In the genomic region with DNA sequence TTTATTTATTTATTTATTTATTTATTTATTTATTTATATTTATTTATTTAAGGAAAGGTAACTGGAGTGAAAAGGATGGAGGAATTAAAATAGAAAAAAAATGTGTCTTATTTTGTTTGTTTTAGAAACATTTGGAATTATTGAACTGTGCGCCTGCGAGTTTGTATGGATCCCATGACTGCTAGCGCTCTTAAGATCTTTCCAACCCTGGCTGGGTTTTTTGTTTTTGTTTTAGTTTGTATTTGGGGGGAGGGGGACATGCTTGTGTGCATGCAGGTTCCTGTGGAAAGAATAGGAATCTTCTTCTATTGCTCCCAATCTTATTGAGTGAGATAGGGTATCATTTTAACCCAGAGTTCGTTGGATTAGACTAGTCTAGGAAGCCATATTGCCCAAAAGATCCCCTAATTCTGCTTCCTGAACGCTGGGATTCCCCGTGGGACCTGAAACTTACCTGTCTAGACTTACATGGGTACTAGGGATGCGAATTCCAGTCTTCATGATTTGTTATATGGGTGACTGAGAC, we compare ENCODE assay signal across 9 mouse cellular contexts. TPM values are rescaled to one million over a fixed set of nuclear protein-coding genes. Genes with fewer than 3 reads are reported as not detected.
DNase-seq lines count a peak whose midpoint lies in the region; ATAC-seq lines count a peak whose summit lies in the region.
"Had no signal": no experiment of that assay in that cellular context is flagged by ENCODE, and none has a peak within 500 bp of the region (broad histone marks: within the 10 kb centered on the region; RNA-seq: fewer than 3 reads in every experiment).

No protein-coding gene starts in this region.

- no peak overlapping the region; the same call in 1 of the 2 replicates for H3K27ac ChIP-seq in heart, embryonic 12.5 days (ENCODE audit: poor library complexity, severe bottlenecking)
- no peak overlapping the region; the same call in 1 of the 2 replicates for H3K27ac ChIP-seq in hindbrain, embryonic 12.5 days
- H3K27ac ChIP-seq in midbrain, embryonic 13.5 days, result peak overlapping the region; percentile 62

- no peak for DNase-seq in heart, postnatal 4 days
- peak; percentile 23 to 49 for DNase-seq in cerebellum, postnatal 10 days
- DNase-seq in MN1 (ENCODE audit: low spot score), result no peak
- DNase-seq in ovary, postnatal 10 days (ENCODE audit: low spot score), result no peak
- DNase-seq in spleen, postnatal 10 days (ENCODE audit: low spot score in 2 of 2), result no peak

- peak overlapping the region; percentile 95 for H3K4me3 ChIP-seq in heart, embryonic 12.5 days
- H3K4me3 ChIP-seq in hindbrain, embryonic 12.5 days, result peak overlapping the region; percentile 60
- peak overlapping the region; percentile 83 for H3K4me3 ChIP-seq in midbrain, embryonic 13.5 days (replicated peaks)

- H3K4me1 ChIP-seq in heart, embryonic 12.5 days (replicated peaks), result peaks cover 11% of the 10 kb centered on the region; the same call in 1 of the 2 replicates
- peaks cover 7% of the 10 kb centered on the region for H3K4me1 ChIP-seq in hindbrain, embryonic 12.5 days
- peaks cover 9% of the 10 kb centered on the region for H3K4me1 ChIP-seq in midbrain, embryonic 13.5 days (replicated peaks)

- WGBS in heart, embryonic 12.5 days, result 29% methylated on average over 7 of the region's 7 CpGs
- 29% methylated on average over 7 of the region's 7 CpGs for WGBS in hindbrain, embryonic 12.5 days
- WGBS in midbrain, embryonic 13.5 days, result 30% methylated on average over 7 of the region's 7 CpGs

- H3K36me3 ChIP-seq in heart, embryonic 12.5 days, result peaks cover 41% of the 10 kb centered on the region
- peaks cover 39% of the 10 kb centered on the region for H3K36me3 ChIP-seq in hindbrain, embryonic 12.5 days
- H3K36me3 ChIP-seq in midbrain, embryonic 13.5 days, result peaks cover 40% of the 10 kb centered on the region

- H3K4me2 ChIP-seq in heart, embryonic 12.5 days, result peak overlapping the region; percentile 62
- H3K4me2 ChIP-seq in hindbrain, embryonic 12.5 days (replicated peaks), result peak overlapping the region; percentile 76
- peak overlapping the region; percentile 60 for H3K4me2 ChIP-seq in midbrain, embryonic 13.5 days (replicated peaks)

- no peaks in the 10 kb centered on the region for H3K9me3 ChIP-seq in heart, embryonic 12.5 days (replicated peaks)
- H3K9me3 ChIP-seq in hindbrain, embryonic 12.5 days (replicated peaks), result no peaks in the 10 kb centered on the region
- H3K9me3 ChIP-seq in midbrain, embryonic 13.5 days, result peaks cover 3% of the 10 kb centered on the region; the same call in 1 of the 2 replicates

- no peak overlapping the region for H3K9ac ChIP-seq in heart, embryonic 12.5 days
- H3K9ac ChIP-seq in hindbrain, embryonic 12.5 days, result 0 out of 2 replicates have a peak overlapping the region, but pooled peaks have one; percentile 27
- H3K9ac ChIP-seq in midbrain, embryonic 13.5 days (replicated peaks), result no peak overlapping the region

- ATAC-seq in heart, embryonic 12.5 days (ENCODE audit: insufficient number of reproducible peaks, low FRiP score), result peak; percentile 23; the same call in 1 of the 2 replicates
- peak; percentile 61; the same call in 1 of the 2 replicates for ATAC-seq in hindbrain, embryonic 12.5 days (ENCODE audit: low FRiP score)
- peak; percentile 47 for ATAC-seq in midbrain, embryonic 13.5 days

- no peaks in the 10 kb centered on the region for H3K27me3 ChIP-seq in heart, embryonic 12.5 days (replicated peaks)
- H3K27me3 ChIP-seq in hindbrain, embryonic 12.5 days, result no peaks in the 10 kb centered on the region
- no peaks in the 10 kb centered on the region for H3K27me3 ChIP-seq in midbrain, embryonic 13.5 days

RNA-seq across cellular contexts. Expression of a gene that starts 0.3 kb away (rescaled TPM):
- 19.1 and 19.7 TPM in 2 replicates for polyA plus RNA-seq in heart, embryonic 12.5 days (2016; fragmentation: Nextera tagmentation; extraction: Ambion mirVana)
- total RNA-seq in heart, postnatal 4 days (2021), result 10 to 100 TPM; 13.9 to 14.9 TPM
- polyA plus RNA-seq in hindbrain, embryonic 12.5 days (2016; fragmentation: Nextera tagmentation; extraction: Ambion mirVana), result 35.6 and 38.6 TPM in 2 replicates
- polyA plus RNA-seq in midbrain, embryonic 13.5 days (2015; fragmentation: Nextera tagmentation; extraction: Ambion mirVana), result 36.6 and 40.0 TPM in 2 replicates

RNA-seq across cellular contexts. Expression of a gene that starts 10.2 kb away (rescaled TPM):
- polyA plus RNA-seq in heart, embryonic 12.5 days (2016; fragmentation: Nextera tagmentation; extraction: Ambion mirVana), result 63.0 and 64.0 TPM in 2 replicates
- total RNA-seq in heart, postnatal 4 days (2021), result 10 to 100 TPM; 18.7 to 19.6 TPM
- polyA plus RNA-seq in hindbrain, embryonic 12.5 days (2016; fragmentation: Nextera tagmentation; extraction: Ambion mirVana), result 125 and 138 TPM in 2 replicates
- 156 and 157 TPM in 2 replicates for polyA plus RNA-seq in midbrain, embryonic 13.5 days (2015; fragmentation: Nextera tagmentation; extraction: Ambion mirVana)

RNA-seq across cellular contexts. Expression of a gene that starts 28.7 kb away (rescaled TPM):
- 36.3 and 37.4 TPM in 2 replicates for polyA plus RNA-seq in heart, embryonic 12.5 days (2016; fragmentation: Nextera tagmentation; extraction: Ambion mirVana)
- 10 to 100 TPM; 33.4 to 33.9 TPM for total RNA-seq in heart, postnatal 4 days (2021)
- 64.8 and 66.2 TPM in 2 replicates for polyA plus RNA-seq in hindbrain, embryonic 12.5 days (2016; fragmentation: Nextera tagmentation; extraction: Ambion mirVana)
- 70.1 and 70.2 TPM in 2 replicates for polyA plus RNA-seq in midbrain, embryonic 13.5 days (2015; fragmentation: Nextera tagmentation; extraction: Ambion mirVana)

RNA-seq across cellular contexts. Expression of a gene that starts 56.2 kb away (rescaled TPM):
- not detected in 2 replicates for polyA plus RNA-seq in heart, embryonic 12.5 days (2016; fragmentation: Nextera tagmentation; extraction: Ambion mirVana)
- total RNA-seq in heart, postnatal 4 days (2021), result not detected
- 0.36 and 0.39 TPM in 2 replicates for polyA plus RNA-seq in hindbrain, embryonic 12.5 days (2016; fragmentation: Nextera tagmentation; extraction: Ambion mirVana)
- polyA plus RNA-seq in midbrain, embryonic 13.5 days (2015; fragmentation: Nextera tagmentation; extraction: Ambion mirVana), result 0.20 and 0.27 TPM in 2 replicates
- total RNA-seq: hematopoietic stem cell, adult 5-6 weeks had no signal

Comparison
In these comparisons a context has a peak if more than half of its experiments do, and no peak if none do; other contexts are left out.
1. DNase-seq: peak in cerebellum, postnatal 10 days (2 of 2); none in heart, postnatal 4 days (single experiment), MN1 (single experiment), ovary, postnatal 10 days (single experiment) and spleen, postnatal 10 days (0 of 2).
2. Peak in every context shown above with its lines, with median percentiles within 50 percentile points of each other: ATAC-seq, H3K4me2 ChIP-seq and H3K4me3 ChIP-seq.